Comparison of ENCODE assay signal across 28 mouse cellular contexts in the genomic region with DNA sequence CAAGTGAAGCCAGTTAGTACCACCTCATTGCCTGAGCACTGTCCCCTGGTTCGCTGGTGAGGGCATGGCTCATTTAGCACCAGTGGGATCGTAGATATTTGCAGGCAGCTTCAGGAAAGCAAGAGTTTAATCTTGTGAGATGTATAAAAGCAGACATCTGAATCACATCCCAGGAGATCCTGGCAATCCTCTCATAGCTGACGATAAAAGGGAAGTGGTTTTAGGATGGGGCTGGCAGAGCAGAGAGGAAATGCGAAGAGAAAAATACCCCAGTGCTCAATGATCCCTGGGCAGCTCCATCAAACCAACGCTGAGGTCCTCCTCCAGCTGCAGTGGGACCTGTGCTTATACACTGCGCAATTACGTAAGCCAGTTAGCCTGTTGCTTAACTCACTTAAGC. TPM values are rescaled to one million over a fixed set of nuclear protein-coding genes. Genes with fewer than 3 reads are reported as not detected.
A peak's percentile ranks its signal among the peaks of the same experiment; 100 is the strongest.
DNase-seq lines count a peak whose midpoint lies in the region; ATAC-seq lines count a peak whose summit lies in the region.
"Had no signal": no experiment of that assay in that cellular context is flagged by ENCODE, and none has a peak within 500 bp of the region (broad histone marks: within the 10 kb centered on the region; RNA-seq: fewer than 3 reads in every experiment).

No protein-coding gene starts in this region.

- no peak for ATAC-seq in forebrain, embryonic 16.5 days
- ATAC-seq in forebrain, embryonic 11.5 days (replicated peaks; ENCODE audit: low FRiP score): no peak
- ATAC-seq in heart, embryonic 12.5 days (ENCODE audit: insufficient number of reproducible peaks, low FRiP score): no peak
- ATAC-seq in neural tube, embryonic 15.5 days (ENCODE audit: low FRiP score): no peak
- ATAC-seq: intestine, postnatal 0 days; Patski had no signal

- no peaks in the 10 kb centered on the region for H3K27me3 ChIP-seq in forebrain, embryonic 16.5 days (replicated peaks; ENCODE audit: control insufficient read depth, insufficient read depth, low read length)
- no peaks in the 10 kb centered on the region for H3K27me3 ChIP-seq in forebrain, embryonic 11.5 days (ENCODE audit: control insufficient read depth, insufficient read depth, low read length)
- H3K27me3 ChIP-seq in heart, embryonic 12.5 days (replicated peaks): no peaks in the 10 kb centered on the region
- H3K27me3 ChIP-seq in neural tube, embryonic 15.5 days (replicated peaks): no peaks in the 10 kb centered on the region
- H3K27me3 ChIP-seq: embryonic facial prominence, embryonic 13.5 days; heart, embryonic 13.5 days; Patski had no signal

- WGBS in forebrain, embryonic 16.5 days: 71% methylated on average over 7 of the region's 7 CpGs
- WGBS in forebrain, embryonic 11.5 days: 85% methylated on average over 7 of the region's 7 CpGs
- WGBS in heart, embryonic 12.5 days: 82% methylated on average over 7 of the region's 7 CpGs
- 58% methylated on average over 7 of the region's 7 CpGs for WGBS in neural tube, embryonic 15.5 days

- H3K27ac ChIP-seq in forebrain, embryonic 16.5 days (ENCODE audit: low read length): peak overlapping the region; percentile 16
- H3K27ac ChIP-seq in forebrain, embryonic 11.5 days (ENCODE audit: low read depth, low read length): no peak overlapping the region
- H3K27ac ChIP-seq in heart, embryonic 12.5 days (ENCODE audit: poor library complexity, severe bottlenecking): no peak overlapping the region
- peak overlapping the region; percentile 14; the same call in 1 of the 2 replicates for H3K27ac ChIP-seq in neural tube, embryonic 15.5 days (replicated peaks)
- H3K27ac ChIP-seq: embryonic facial prominence, embryonic 10.5 days; embryonic facial prominence, embryonic 13.5 days; gastrocnemius, adult 2 months; heart, embryonic 13.5 days had no signal

- no peak overlapping the region for H3K4me3 ChIP-seq in forebrain, embryonic 16.5 days (replicated peaks; ENCODE audit: low read length)
- no peak overlapping the region for H3K4me3 ChIP-seq in forebrain, embryonic 11.5 days (ENCODE audit: low read depth, low read length)
- H3K4me3 ChIP-seq in heart, embryonic 12.5 days: no peak overlapping the region
- H3K4me3 ChIP-seq in neural tube, embryonic 15.5 days (replicated peaks): no peak overlapping the region
- H3K4me3 ChIP-seq: embryonic facial prominence, embryonic 10.5 days; embryonic facial prominence, embryonic 13.5 days; erythroblast, embryonic 14.5 days; gastrocnemius, adult 2 months; heart, embryonic 13.5 days had no signal

- H3K9ac ChIP-seq in forebrain, embryonic 16.5 days (replicated peaks; ENCODE audit: low read depth, low read length): no peak overlapping the region
- H3K9ac ChIP-seq in forebrain, embryonic 11.5 days (ENCODE audit: low read length): no peak overlapping the region
- H3K9ac ChIP-seq in heart, embryonic 12.5 days: no peak overlapping the region
- no peak overlapping the region for H3K9ac ChIP-seq in neural tube, embryonic 15.5 days (replicated peaks)
- H3K9ac ChIP-seq: embryonic facial prominence, embryonic 13.5 days; heart, embryonic 13.5 days had no signal

- no peaks in the 10 kb centered on the region; the same call in 1 of the 2 replicates for H3K9me3 ChIP-seq in forebrain, embryonic 16.5 days (ENCODE audit: control insufficient read depth, low read length)
- H3K9me3 ChIP-seq in forebrain, embryonic 11.5 days (ENCODE audit: control insufficient read depth, low read length): no peaks in the 10 kb centered on the region
- H3K9me3 ChIP-seq in heart, embryonic 12.5 days (replicated peaks): peaks cover 3% of the 10 kb centered on the region; the same call in 1 of the 2 replicates
- no peaks in the 10 kb centered on the region for H3K9me3 ChIP-seq in neural tube, embryonic 15.5 days (replicated peaks)
- H3K9me3 ChIP-seq: embryonic facial prominence, embryonic 10.5 days; embryonic facial prominence, embryonic 13.5 days had no signal

- H3K36me3 ChIP-seq in forebrain, embryonic 16.5 days (ENCODE audit: control insufficient read depth, insufficient read depth): no peaks in the 10 kb centered on the region
- H3K36me3 ChIP-seq in forebrain, embryonic 11.5 days (ENCODE audit: control insufficient read depth, insufficient read depth, low read length): no peaks in the 10 kb centered on the region
- no peaks in the 10 kb centered on the region for H3K36me3 ChIP-seq in heart, embryonic 12.5 days
- H3K36me3 ChIP-seq in neural tube, embryonic 15.5 days: no peaks in the 10 kb centered on the region
- H3K36me3 ChIP-seq: embryonic facial prominence, embryonic 10.5 days; embryonic facial prominence, embryonic 13.5 days; G1E; heart, embryonic 13.5 days had no signal

- no peak overlapping the region for H3K4me2 ChIP-seq in forebrain, embryonic 16.5 days (ENCODE audit: low read length)
- H3K4me2 ChIP-seq in forebrain, embryonic 11.5 days (ENCODE audit: low read depth, low read length, severe bottlenecking): no peak overlapping the region
- H3K4me2 ChIP-seq in heart, embryonic 12.5 days: no peak overlapping the region
- 0 out of 2 replicates have a peak overlapping the region, but pooled peaks have one; percentile 3 for H3K4me2 ChIP-seq in neural tube, embryonic 15.5 days
- H3K4me2 ChIP-seq: embryonic facial prominence, embryonic 13.5 days; heart, embryonic 13.5 days had no signal

- H3K4me1 ChIP-seq in forebrain, embryonic 16.5 days (replicated peaks; ENCODE audit: control insufficient read depth, insufficient read depth, low read length): no peaks in the 10 kb centered on the region
- H3K4me1 ChIP-seq in forebrain, embryonic 11.5 days (replicated peaks; ENCODE audit: control insufficient read depth, insufficient read depth, low read length): no peaks in the 10 kb centered on the region
- no peaks in the 10 kb centered on the region for H3K4me1 ChIP-seq in heart, embryonic 12.5 days (replicated peaks)
- H3K4me1 ChIP-seq in neural tube, embryonic 15.5 days: peaks cover 7% of the 10 kb centered on the region; the same call in 1 of the 2 replicates
- H3K4me1 ChIP-seq: embryonic facial prominence, embryonic 10.5 days; embryonic facial prominence, embryonic 13.5 days; heart, embryonic 13.5 days had no signal

- DNase-seq in forebrain, embryonic 11.5 days (ENCODE audit: low spot score): no peak
- DNase-seq in heart, adult 11 months: peak; percentile 55
- no peak for DNase-seq in neural tube, embryonic 10.5 days (ENCODE audit: extremely low spot score, low spot score)
- DNase-seq: adrenal gland, postnatal 10 days; adrenal gland, postnatal 36 days; B cell, adult 2 months; cerebellum, adult 11 months; cerebellum, adult 2 months; cerebellum, adult 9-11 months; cerebellum, postnatal 36 days; embryo, embryonic 11 days; gastrocnemius, adult 2 months; gastrocnemius, postnatal 14 days; heart, adult 18-20 months; heart, postnatal 14 days; heart, postnatal 4 days; kidney, adult 2 months had no signal

RNA-seq across cellular contexts. Expression of a gene that starts 28.4 kb away (rescaled TPM):
- 15.0 and 16.8 TPM in 2 replicates for polyA plus RNA-seq in forebrain, embryonic 16.5 days (2015; fragmentation: Nextera tagmentation; extraction: Ambion mirVana)
- polyA plus RNA-seq in forebrain, embryonic 11.5 days (2014; fragmentation: Nextera tagmentation; extraction: Ambion mirVana): 0.15 and 0.19 TPM in 2 replicates
- polyA plus RNA-seq in heart, embryonic 12.5 days (2016; fragmentation: Nextera tagmentation; extraction: Ambion mirVana): 0.12 TPM in 1 of 2 replicates, not detected in the other
- polyA plus RNA-seq in neural tube, embryonic 15.5 days (2015; fragmentation: Nextera tagmentation; extraction: Ambion mirVana): 1.3 and 2.0 TPM in 2 replicates
- polyA plus RNA-seq: erythroblast, embryonic 14.5 days; G1E; heart, embryonic 16.5 days had no signal

RNA-seq across cellular contexts. Expression of a gene that starts 44.6 kb away (rescaled TPM):
- polyA plus RNA-seq in forebrain, embryonic 16.5 days (2015; fragmentation: Nextera tagmentation; extraction: Ambion mirVana): 77.9 and 86.6 TPM in 2 replicates
- 94.5 and 96.9 TPM in 2 replicates for polyA plus RNA-seq in forebrain, embryonic 11.5 days (2014; fragmentation: Nextera tagmentation; extraction: Ambion mirVana)
- 25.4 and 26.4 TPM in 2 replicates for polyA plus RNA-seq in heart, embryonic 12.5 days (2016; fragmentation: Nextera tagmentation; extraction: Ambion mirVana)
- polyA plus RNA-seq in neural tube, embryonic 15.5 days (2015; fragmentation: Nextera tagmentation; extraction: Ambion mirVana): 73.1 and 75.6 TPM in 2 replicates

Comparison
In these comparisons a context has a peak if more than half of its experiments do, and no peak if none do; other contexts are left out.
1. H3K27ac ChIP-seq: peak in forebrain, embryonic 16.5 days (single experiment) and neural tube, embryonic 15.5 days (single experiment); none in forebrain, embryonic 11.5 days (single experiment) and heart, embryonic 12.5 days (single experiment).